Mouse (Mus musculus) thymus, adult 18-20 months (tissue): ENCODE measurements around the gene Nrip2.
"Not testable (repeated sequence)": the region's sequence is repeated elsewhere in the genome, so short reads cannot be mapped to it uniquely, and the experiment has no call there.

Experiments
- DNase-seq, 2 experiments: peaks; one replicate each; pipeline ENCODE4 v3.0.0; 2022; ENCODE audit warnings: mixed read lengths in 2 of 2

The Nrip2 gene

DNA sequence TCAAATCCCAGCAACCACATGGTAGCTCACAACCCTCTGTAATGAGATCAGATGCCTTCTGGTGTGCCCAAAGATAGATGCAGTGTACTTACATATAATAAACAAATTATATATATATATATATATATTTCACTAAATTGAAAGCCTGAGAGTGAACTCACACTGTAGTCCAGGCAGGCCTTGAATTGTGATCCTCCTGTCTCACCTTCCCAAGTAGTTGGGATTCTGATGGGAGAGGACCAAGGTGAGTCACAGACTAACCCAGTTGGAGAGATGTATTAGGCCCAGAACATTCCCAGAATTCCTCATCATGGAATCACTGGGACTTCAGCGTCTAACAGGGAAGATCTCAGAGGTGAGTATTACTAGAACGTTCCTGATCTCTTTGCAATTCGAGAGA lies at the start of gene Nrip2:
Nrip2 (plus strand) TSS at position 301 of the 400 bp plus-strand sequence.
- no peak for DNase-seq

DNA sequence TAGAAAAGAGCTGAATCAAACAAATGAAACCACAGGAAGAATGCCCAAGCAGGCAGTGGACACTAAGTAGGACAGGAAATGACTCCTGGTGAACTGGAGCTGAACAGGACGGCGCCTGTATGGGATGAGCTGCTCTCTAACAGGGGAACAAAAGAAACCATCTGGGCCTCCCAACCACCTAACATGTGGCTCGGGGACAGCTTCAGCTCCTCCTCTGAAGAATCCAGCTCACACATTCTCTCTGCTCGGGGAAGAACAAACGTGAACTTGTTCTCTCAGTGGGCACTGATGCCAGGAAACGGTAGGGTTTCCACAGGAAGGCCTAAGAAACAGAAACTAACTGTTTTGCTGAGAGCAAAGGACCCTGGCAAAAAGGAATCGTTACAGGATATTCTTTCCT lies 49.4 kb upstream of the Nrip2 start:
- DNase-seq: no peak

DNA sequence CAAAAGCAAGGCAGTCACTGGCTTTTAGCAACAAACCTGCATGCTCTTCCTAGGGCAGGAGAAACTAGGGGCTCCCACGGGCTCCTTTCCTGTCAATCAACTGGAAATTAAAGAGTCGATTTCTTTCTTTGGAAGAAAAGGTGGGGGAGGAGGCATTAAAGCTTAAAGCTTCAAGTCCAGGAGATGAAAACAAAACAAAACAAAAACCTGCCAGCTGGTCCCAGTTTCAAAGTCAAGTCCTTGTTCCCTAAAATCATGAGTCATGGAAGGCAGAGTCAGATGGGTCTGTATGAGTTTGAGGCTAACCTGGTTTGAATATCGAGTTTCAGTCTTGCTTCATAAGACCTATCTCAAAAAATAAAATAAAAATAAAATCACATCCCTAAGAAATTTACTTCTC lies 45.0 kb upstream of the Nrip2 start:
- no peak for DNase-seq

DNA sequence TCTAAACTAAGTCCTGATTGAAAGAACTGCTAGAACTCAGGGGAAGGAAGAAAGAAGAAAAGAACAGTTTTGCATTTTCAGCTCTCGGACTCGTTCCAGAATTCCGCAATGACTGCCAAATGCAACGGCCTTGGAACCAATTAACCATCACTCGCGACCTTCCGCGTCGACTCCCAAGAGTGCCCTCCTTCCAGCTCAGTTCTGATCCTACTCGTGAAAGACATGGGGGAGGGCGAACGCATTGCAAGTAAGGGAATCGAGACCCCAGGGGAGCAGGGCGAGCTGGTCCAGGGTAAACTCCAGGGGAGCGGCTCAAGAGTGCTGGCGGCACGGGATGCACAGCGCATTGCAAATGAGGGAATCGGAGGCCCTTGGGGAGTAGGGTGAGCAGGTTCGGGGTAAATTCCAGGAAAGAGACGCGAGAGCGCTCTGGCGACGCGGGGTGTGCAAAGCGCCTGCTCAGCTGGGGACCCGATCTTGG lies 43.9 kb upstream of the Nrip2 start:
- peak in 1 of 2 experiments; percentile 14 for DNase-seq

DNA sequence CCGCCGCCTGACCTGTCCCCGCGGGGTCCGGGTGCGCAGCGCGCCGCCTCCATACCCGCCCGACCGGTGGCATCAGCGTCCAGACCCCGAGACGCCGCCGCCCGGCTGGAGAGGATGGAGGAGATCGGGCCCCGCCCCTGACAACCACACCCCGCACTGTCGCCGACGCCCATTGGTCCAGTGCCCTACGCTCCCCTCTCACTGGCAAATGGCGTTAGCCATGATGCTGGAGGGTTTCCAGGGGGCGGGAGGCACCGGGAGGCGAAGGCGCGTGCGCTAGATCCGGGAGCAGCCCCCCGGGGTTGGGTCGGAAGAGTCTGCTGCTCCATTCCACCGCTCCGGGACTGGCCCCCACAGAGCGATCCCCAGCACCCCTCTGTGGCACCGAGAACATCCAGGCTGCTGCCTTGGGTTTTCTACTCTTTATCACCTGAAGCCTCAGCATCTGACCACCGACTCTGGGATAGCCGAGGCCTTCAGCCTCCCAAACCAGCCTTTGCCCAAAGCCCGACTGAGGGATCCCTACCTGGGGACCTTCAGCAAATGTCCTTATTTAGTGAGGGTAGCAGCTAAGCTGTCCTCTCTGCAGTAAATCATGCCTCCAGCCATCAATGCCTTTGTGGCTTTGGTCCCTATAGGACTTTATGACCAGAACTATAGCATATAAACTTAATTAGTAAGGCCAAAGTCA lies 43.2 kb upstream of the Nrip2 start, which contains the start of gene Tulp3:
Tulp3 (minus strand) TSS at position 126 of the 691 bp plus-strand sequence.
- DNase-seq: peak; percentile 80 to 86

DNA sequence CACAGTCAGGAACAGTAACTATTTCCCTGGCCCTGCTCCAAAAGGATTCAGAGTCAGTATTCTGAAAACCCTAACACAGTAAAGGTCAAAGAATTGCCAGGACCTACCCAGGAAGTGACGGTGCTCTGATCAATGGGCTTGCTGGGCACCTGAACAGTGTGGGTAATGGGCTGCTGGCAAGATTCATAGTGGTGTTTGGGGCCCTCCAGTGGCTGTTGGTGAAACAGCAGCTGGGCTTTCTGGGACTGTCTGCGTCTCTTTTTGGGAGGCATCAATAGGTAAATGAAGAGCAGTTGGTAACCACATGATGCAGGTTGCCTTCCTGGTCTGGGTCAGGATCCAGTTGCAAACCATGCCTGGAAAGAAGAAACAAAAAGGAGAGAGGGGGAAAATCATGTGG lies 40.1 kb upstream of the Nrip2 start:
- DNase-seq: peak in 1 of 2 experiments; percentile 44

DNA sequence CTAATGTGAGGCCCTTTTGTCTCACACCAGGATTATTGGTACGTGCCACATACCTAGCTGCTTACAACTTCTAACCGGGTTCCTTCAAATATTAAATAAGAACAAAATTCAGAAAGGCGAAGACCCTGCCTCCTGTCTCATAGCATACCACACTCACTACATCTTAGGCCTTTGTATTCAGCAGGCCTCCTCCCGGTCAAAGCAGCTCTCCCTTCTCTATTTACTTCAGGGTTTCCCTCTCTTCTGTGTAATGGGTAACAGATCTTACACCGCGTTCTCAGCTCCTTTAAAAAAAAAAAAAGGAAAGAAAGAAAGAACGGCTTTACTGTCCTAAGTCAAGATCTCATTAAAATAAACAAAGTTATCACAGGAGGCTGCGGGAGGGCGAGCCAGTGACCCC lies 37.2 kb upstream of the Nrip2 start:
- no peak for DNase-seq

DNA sequence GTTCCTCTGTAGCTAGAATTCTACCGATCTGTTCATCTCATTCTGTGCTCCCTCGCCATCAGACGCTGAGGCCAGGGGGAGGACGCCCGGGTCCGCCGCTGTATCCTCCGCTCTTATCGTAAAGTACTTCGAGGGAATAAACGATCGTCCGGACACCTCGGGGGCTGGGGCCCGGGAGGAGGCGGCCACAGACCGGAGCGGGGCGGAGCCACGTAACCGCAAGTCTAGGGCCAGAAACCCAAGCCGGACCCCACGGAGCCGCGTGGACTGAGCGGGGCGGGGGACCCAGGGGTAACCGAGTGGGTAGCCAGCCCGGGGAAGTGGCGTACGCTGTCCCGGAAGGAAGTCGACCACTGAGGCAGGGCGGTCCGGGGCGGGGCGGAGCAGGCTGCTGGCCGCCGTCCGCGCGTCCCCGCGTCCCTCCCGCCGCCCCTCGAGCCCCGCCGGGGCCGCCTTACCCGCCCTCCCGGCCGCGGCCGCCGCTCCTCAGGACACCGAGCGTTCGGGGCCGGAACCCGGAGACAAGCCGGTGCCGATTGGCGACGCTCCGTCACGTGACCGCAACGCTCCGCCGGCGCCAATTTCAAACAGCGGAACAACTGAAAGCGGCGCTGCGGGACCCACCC lies 36.6 kb upstream of the Nrip2 start, which contains the start of the genes Rhno1 and Foxm1:
Rhno1 (minus strand) TSS at position 531 of the 626 bp plus-strand sequence.
Foxm1 (plus strand) TSS at position 587 of the 626 bp plus-strand sequence.
- peak; percentile 70 to 79 for DNase-seq

DNA sequence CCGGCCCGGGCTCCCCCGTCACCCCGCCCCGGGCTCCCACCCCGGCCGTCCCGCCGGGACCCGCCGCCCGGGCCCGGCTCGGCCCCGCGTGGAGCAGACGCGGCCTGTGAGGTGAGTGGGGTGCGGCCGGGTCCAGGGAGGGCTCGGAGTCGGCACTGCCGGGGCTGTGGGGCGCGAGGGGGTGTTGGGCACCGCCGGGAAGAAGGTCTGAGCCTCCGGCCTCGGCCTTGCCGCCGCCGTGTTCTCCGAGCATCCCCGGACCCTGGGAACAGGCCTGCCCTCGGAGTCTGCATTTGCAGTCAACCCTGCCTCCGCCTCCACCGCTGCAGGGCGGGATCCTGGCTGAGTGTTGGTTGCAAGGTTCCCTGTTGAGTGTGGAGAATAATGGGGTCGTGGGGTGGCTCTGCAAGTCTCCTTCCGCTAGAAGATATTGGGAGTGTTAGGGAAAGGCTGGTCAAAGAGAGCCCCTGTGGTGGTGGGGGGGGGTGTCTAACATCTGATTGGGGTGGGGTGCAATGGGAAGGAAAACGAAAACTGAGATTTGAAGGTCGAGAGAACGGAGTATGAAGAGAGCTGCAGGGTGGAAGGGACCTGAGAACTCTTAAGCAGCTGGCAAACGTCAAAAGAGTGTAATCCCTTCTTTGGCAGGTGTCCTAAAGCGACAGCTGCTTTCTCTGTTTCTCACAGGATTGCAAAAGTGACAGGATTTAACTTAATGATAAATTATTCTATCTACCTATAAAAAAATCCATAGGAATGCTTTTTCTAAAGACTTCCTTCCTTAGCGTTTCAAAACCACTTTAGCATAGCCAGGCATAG lies 35.9 kb upstream of the Nrip2 start:
- no peak for DNase-seq

DNA sequence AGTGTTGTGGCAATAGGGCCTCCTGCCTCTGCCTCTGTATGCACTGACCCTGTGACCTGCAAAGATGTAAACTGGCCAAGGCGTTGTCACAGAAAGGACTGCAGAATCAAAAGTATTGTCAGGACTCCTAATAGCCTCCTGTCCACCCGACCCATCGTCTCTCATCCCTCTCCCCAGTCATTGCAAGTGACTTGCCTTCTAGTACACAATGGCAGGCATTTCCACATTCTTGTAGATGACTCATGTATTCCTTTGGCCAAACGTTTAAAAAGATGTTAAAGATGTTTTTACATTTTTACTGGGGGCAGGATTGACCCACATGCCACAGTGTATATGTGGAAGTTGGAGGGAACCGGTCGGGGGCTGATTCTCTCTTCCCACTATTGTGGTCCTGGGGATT lies 34.4 kb upstream of the Nrip2 start:
- no peak for DNase-seq

DNA sequence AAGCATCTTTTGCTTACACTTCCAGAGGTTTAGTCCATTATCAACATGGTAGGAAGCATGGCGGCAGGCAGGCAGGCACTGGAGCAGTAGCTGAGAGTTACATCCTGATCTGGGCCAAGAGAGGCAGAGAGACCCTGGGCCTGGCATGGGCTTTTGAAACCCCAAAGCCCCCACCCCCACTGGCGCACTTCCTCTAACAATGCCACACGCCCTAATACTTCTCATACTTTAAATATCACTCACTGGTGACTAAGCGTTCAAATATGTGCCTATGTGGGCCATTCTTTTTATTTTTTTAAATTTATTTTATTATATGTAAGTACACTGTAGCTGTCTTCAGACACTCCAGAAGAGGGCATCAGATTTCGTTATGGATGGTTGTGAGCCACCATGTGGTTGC lies 32.6 kb upstream of the Nrip2 start:
- no peak for DNase-seq

DNA sequence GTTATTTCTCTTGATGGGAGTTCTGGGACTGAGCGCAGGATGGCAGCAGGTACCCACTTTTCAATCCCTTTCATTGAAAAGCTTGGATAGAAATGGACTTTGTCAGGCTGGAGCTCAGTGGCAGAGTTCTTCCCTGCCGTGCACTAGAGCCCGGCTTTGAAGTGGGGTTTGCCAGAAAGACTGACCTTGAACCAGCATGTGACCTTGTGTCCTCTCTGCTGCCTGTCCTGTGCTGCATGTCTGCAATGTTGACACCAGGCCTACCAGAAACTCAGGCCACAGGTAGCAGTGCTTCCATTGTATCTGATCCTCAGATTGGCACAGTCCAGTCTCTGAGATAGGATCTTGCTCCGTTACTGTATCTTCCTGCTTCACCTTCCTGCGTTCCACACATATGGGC lies 29.1 kb upstream of the Nrip2 start:
- DNase-seq: no peak

DNA sequence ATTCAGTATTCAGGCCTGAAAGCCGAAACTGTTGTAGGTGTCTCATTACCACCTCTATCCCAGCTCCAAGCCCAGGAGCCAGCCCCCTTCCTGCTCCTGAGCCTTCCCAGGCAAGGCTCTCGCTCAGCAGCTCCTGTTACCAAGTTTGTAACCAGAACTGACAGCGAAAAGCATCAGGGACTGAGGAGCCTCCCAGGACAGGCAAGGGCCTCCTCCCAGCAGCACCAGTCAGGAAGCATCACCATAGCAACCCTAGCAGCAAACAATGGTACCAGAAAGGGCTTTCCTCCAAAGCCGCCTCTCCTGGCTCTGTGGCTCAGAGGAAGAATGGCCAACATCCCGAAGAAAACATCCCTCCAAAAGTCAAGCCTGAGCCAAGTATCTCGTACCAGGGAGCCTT lies 23.9 kb upstream of the Nrip2 start, which contains the start of the genes Tex52 and Gm44596:
Tex52 (plus strand) TSS at position 265 of the 400 bp plus-strand sequence.
Gm44596 (plus strand) TSS at position 312 of the 400 bp plus-strand sequence.
- DNase-seq: no peak

DNA sequence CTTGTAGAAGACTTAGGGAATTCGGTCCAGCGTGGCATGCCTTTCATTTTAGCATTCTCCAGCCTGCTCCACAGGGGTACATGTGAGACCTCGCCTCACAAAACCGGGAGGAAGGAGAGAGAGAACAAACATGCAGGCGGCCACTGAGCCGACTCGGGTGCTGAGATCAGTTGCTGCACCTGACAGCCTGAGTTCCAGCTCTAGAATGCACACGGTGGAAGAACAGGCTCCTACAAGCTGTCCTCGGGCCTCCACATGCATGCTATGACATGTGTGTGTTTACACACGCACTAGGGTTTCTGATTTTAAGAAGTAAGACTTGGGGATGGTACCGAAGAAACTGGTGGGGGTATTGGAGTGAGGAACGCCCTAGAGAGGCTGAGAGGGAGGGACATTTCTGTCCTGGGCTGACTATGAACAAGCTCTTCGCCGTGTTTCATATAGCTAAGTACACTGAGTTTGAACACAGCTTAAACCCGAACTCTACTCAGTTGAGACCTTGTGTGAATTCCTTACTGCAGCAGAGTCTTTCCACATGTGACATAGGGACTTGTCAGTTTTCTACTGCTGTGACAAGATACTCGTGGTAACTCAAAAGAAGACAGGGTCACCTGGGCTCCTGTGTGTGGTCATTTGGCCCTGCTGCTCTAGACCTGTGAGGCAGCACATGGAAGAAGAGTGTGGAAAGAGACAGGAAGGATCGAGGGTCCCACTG lies 22.6 kb upstream of the Nrip2 start:
- DNase-seq: no peak

DNA sequence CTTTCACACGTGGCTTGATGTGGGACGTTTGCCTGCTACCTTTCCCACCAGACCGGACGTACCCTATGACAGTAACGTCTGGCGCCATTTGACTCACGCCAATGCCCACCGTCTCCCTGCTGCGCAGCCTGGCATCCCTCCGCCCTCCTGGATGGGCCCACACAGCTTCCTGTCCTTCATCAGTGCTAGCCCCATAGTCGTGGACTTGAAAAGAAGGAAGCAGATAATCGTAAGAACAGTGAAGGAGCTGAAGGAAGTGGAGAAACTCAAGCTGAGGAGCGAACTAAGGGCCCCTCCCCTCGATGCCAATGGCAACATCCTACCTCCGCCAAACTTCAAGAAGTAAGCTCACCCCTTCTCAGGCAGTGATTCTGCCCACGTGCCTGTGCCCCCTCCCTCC lies 19.5 kb upstream of the Nrip2 start:
- no peak for DNase-seq

DNA sequence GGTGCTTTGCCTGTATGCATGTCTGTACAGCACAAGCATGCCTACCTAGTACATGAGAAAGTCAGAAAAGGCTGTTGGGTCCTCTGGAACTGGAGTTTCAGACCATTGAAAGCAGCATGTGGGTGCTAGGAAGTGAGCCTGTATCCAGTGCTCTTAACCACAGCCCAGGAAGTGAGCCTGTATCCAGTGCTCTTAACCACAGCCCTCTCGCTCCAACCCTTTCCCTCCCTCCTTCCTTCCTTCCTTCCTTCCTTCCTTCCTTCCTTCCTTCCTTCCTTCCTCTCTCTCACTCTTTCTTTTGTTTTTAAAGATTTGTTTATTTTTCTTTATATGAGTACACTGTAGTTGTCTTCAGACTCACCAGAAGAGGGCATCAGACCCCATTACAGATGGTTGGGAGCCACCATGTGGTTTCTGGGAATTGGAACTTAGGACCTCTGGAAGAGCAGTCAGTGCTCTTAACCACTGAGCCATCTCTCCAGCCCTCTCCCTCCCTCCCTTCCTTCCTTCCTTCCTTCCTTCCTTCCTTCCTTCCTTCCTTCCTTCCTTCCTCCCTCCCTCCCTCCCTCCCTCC lies 18.4 kb upstream of the Nrip2 start:
- DNase-seq: not testable (repeated sequence)

DNA sequence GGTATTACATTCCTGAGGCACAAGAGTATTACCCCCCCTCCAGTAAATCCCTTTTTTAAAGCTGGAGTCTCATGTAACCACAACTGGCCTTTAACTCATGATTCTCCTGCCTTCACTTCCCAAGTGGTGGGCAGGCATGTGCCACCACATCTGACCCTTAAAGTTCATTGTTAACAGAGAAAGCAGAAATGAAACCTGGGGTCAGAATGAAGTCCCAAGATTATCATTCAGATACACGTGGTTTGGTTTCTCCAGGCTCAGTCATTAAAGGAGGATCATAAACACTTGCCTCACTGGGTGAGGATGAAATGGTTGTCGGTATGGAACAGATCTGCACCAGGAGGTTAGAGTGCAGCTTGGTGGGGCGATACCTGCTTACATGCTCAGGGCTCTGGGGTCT lies 17.8 kb upstream of the Nrip2 start:
- no peak for DNase-seq

DNA sequence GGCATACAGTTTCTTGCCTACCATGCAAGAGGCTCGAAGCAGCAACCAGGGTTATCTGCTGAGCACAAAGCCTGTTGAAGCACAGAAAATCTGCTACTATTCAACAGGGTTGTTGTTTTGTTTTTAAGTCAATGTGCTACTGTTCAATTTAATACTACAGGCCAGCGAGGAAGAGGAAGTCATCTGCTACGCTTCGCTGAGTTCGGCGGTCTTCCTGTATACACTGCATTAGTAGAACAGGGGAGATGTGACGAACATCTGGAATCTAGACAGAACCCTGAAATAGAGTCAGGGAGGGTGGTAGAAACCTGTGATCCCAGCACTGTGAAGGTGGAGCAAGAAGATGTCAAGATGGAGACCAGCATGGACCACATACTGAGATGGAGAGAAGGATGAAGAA lies 15.3 kb upstream of the Nrip2 start:
- no peak for DNase-seq

DNA sequence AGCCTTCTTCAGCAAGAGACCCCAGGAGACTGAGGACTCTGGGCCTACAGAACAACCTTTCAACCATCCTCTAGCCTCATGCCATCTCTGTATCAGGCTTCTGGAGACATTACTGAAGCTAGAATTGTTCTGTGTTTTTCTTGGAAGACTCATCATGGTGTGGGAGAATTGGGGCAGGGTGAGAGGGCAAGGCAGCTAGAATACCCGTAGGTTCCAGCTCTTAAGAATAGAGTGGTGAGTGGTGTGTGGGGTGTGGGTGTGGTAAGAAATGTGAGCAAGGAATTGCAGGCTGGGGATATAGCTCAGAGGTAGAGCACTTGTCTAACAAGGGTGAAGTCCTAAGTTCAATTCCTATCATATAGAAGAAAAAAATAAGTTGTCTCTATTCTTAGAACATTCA lies 14.1 kb upstream of the Nrip2 start:
- no peak for DNase-seq

DNA sequence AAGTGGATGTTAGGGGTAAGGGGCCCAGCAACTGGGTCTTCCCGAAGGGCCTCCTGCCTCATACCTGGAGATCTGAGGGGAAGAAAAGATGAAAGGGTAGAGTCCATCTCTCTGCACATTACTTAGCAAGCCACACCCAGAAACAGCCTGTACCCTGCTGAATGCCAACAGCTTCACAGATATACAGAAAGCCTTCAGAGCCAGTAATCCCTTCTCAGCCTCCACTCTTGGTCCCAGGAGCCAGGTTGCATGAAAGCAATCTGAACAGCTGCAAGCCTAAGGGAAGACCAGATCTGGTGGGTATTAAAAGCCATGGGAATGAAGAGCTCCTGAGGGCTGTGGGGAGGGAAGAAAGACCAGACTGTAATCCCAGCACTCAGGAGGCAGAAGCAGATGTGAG lies 9.9 kb upstream of the Nrip2 start:
- no peak for DNase-seq

DNA sequence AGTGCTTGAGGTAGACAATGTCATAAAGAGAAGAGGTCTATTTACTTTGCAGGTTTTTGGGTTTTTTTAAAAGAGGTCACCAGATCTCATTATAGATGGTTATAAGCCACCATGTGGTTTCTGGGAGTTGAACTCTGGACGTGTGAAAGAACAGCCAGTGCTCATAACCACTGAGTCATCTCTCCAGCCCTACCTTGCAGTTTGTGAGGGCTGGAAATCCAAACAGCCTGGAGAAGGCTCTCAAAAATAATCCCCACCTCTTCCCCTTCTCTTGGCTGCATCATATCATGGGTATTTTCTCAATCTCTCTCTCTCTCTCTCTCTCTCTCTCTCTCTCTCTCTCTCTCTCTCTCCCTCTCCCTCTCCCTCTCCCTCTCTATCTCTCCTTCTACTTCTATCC lies 8.4 kb upstream of the Nrip2 start:
- no peak for DNase-seq

DNA sequence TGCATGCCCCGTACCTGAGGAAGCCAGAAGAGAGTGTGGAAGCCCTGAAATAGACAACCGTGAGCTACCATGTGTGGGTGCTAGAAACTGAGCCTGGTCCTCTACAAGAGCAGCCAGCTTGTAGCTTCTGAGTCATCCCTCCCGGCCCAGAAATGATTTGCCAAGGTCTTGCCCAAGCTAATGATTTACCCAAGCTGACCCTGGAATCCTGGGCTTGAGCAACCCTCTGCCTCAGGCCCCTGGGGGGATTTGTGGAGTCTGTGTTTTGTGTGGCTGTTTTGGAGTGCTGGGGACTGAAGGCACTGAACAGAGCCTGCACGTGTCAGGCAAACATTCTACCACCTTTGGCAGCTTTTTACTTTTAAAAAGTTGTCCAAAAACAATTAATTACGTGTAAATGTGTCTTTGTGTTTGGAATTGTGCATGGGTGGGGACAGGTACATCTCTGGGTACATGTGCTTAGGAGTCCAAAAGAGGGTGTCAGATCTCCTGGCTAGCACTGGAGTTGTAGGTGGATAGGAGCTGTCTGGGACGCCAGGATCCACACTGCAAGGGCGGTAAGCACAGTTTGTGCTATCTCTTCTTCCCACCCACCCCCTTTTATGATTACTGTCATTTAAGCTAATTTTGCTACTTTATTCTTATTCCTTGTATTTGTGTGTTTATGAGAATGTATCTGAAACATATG lies 1.4 kb upstream of the Nrip2 start:
- no peak for DNase-seq
